Mouse (Mus musculus): ENCODE measurements around the gene Alox5.

- TF ChIP-seq CTCF (IDR thresholded peaks at IDR 0.05; ENCODE audit: extremely low read depth, insufficient read depth, low read length) (no peak), POLR2A (IDR thresholded peaks at IDR 0.05; ENCODE audit: extremely low read depth, insufficient read depth, low read length) (no peak)
Observed at GRCm38 (mm10) chr6:116381605-116382004, 79.4 kb downstream of the Alox5 start.

Measured in cortical plate, adult 2 months (tissue).